Mouse (Mus musculus) kidney, adult 2 months (tissue): ENCODE results near the gene C87499. TPM values are rescaled to one million over a fixed set of nuclear protein-coding genes. Genes with fewer than 3 reads are reported as not detected.

Experiments used
- DNase-seq: peaks from one replicate; pipeline ENCODE4 v3.0.0; 2021
- H3K27ac ChIP-seq: fragments of 200-500 bp; 2 replicates; pipeline ENCODE4 v1.5.1; 2012; ENCODE audit warnings: low read depth, low read length, control low read depth, inconsistent platforms; ENCODE audit not compliant: insufficient read depth
- H3K27me3 ChIP-seq: fragments of 200-500 bp; replicated peaks from 2 replicates; pipeline ENCODE4 v1.6.1; 2012; ENCODE audit warnings: mild to moderate bottlenecking, moderate library complexity, low read length, inconsistent platforms; ENCODE audit not compliant: control insufficient read depth, insufficient read depth
- H3K36me3 ChIP-seq: fragments of 200-500 bp; 2 replicates; pipeline ENCODE4 v1.6.1; 2012; ENCODE audit warnings: mild to moderate bottlenecking, moderate library complexity, low read length, inconsistent platforms; ENCODE audit not compliant: control insufficient read depth, insufficient read depth
- H3K4me1 ChIP-seq: fragments of 200-500 bp; 2 replicates; pipeline ENCODE4 v1.6.1; 2011; ENCODE audit warnings: low read length; ENCODE audit not compliant: control insufficient read depth, insufficient read depth
- H3K4me3 ChIP-seq: fragments of 200-500 bp; 2 replicates; pipeline ENCODE4 v1.5.1; 2011; ENCODE audit warnings: mild to moderate bottlenecking, low read depth, low read length, control low read depth; ENCODE audit not compliant: insufficient read depth
- CTCF ChIP-seq: fragments of 200-500 bp; conservative IDR thresholded peaks from 2 replicates; pipeline ENCODE4 v1.5.1; 2011; ENCODE audit warnings: low read depth, mild to moderate bottlenecking, control low read depth, low read length, moderate library complexity, mixed read lengths; ENCODE audit not compliant: insufficient read depth, insufficient read length
- POLR2A ChIP-seq: fragments of 200-500 bp; IDR thresholded peaks from one replicate; pipeline ENCODE4 v1.6.1; 2011; ENCODE audit warnings: low read depth, low read length, control low read depth
- WGBS: fragments of 180-500 bp; shearing (Covaris S2); methylation state at CpG from one replicate; pipeline ENCODE4 v1.1.7; 2018; 5-methylcytosine and 5-hydroxymethylcytosine counted together
- polyA plus RNA-seq: library from polyadenylated mRNA; depleted of rRNA; stranded (reverse); fragments of >200 nt; gene quantifications from 2 replicates; pipeline ENCODE4 v1.2.3, GENCODE M21; 2012; rRNA removed

C87499 gene
- not detected in 2 replicates for polyA plus RNA-seq

DNA sequence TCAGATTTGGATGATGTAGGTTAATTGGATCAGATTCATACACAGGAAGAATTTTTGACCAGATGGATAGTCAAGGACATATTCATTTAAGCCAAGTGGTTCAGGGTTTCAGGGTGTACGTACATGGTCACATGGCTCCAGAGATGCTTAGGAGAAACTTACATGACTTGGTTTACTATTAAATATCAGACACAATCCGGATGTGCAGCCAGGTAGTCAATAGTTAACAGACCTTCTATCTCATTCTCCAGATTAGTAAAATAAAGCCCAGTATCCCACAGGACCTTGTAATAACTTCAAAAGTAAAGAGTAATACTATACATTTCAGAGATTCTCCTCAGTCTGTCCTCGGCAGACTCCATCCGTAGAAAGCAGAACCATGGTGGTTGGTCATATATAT, at the start of gene C87499:
Gene C87499 (minus strand): TSS at position 101 of the 400 bp plus-strand sequence.
- Histone ChIP-seq H3K4me3 (no peak within 1 kb of the TSS), H3K36me3 (no peaks in the 10 kb centered on the region), H3K27me3 (no peaks in the 10 kb centered on the region), H3K27ac (no peak within 1 kb of the TSS), H3K4me1 (no peaks in the 10 kb centered on the region)
- DNase-seq = no peak
- 80% methylated on average over 4 of the region's 4 CpGs for WGBS
- TF ChIP-seq CTCF = no peak
- no peak for TF ChIP-seq POLR2A

DNA sequence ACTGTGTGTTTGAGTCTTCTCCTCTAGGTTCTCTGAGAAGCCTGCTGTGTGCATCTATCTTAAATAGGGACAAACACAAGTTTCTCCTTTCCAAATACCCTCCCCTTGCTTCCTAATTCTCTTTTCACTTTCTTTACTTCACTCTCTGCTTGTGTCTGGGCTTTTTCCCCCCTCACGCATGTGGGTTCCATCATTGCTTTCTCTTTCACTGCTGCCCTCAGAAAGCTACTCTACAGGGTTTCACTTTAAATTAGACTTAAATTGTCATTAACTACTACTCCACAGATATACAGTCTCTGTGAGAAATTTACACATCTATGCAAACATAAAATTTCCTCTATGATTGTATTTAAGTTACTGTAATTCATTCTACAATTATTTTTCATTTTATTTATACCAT, 49.6 kb upstream of the C87499 start, which contains the start of gene Ifna2:
Gene Ifna2 (minus strand): TSS at position 101 of the 400 bp plus-strand sequence.
- no peaks in the 10 kb centered on the region for H3K4me1 ChIP-seq
- H3K27me3 ChIP-seq = no peaks in the 10 kb centered on the region
- DNase-seq = no peak
- H3K36me3 ChIP-seq = no peaks in the 10 kb centered on the region
- H3K27ac ChIP-seq = no peak within 1 kb of the TSS
- H3K4me3 ChIP-seq = no peak within 1 kb of the TSS
- 91% methylated on average over 1 of the region's 1 CpGs for WGBS
- TF ChIP-seq CTCF (no peak), POLR2A (no peak)

DNA sequence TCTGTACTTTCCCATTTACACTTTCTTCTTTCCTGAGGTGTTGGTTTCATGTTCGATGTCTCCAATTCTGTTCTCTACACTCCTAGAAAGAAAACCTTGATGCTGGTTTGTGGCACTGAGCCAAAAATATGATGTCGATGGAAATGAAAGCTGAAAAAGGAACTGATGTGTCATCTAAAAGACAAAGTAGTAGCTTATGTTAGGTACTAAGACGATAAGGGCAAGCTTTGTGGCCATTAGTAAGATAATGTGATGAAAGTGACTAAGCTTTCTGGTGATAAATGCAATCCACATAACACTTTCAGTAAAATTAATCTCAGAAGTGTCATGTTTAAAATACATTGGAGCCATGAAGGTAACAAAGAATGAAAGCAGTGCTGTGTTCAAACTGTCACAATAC, 47.1 kb upstream of the C87499 start:
- no peak for DNase-seq
- TF ChIP-seq CTCF (no peak), POLR2A (no peak)
- H3K36me3 ChIP-seq = no peaks in the 10 kb centered on the region
- 57% methylated on average over 3 of the region's 3 CpGs for WGBS
- no peaks in the 10 kb centered on the region for H3K4me1 ChIP-seq
- H3K27ac ChIP-seq = no peak overlapping the region
- no peaks in the 10 kb centered on the region for H3K27me3 ChIP-seq
- H3K4me3 ChIP-seq = no peak overlapping the region

DNA sequence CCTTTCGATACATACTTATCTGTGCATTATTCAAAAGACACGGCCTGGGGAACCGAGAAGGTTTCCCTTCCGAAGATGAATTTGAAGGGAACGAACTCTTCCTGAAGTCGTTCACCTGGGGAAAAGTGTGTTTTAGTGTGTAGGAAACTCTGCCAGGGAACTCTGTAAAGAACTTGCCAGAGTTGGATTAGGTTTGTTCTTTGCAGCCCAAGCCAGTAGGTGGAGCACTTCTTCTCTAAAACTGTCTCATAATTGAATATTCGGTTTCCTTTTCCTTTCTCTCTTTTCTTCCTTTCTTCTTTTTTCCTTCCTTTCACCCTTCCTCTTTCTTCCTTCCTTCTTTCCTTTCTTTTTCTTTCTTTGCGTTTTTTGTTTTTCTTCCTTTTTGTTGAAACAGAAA, 46.2 kb upstream of the C87499 start:
- DNase-seq = peak; percentile 25
- TF ChIP-seq CTCF = no peak
- TF ChIP-seq POLR2A = no peak

DNA sequence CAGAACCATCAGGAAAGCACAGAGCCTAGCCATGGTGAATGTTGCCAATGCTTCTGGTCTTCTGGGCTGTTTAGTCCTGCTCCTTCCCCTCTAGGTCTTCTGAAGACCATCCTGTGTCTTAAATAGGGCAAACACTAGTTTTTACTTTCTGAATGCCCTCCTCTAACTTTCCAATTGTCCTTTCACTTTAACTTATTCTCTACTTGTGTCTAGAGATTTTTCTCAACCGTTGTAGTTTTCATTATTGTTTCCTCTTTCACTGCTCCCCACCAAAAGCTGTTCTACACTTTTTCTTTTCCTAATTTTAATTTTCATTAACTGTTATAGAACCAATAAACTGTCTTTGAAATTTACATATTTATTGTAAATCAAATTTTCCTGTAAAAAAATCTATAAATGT, 42.6 kb upstream of the C87499 start, which contains the start of gene Ifna16:
Gene Ifna16 (minus strand): TSS at position 101 of the 400 bp plus-strand sequence.
- no peak for DNase-seq
- 78% methylated on average over 1 of the region's 1 CpGs for WGBS
- TF ChIP-seq CTCF = no peak

More for the DNA sequence above, 46.2 kb upstream of the C87499 start:
- Histone ChIP-seq H3K36me3 (no peaks in the 10 kb centered on the region), H3K27me3 (no peaks in the 10 kb centered on the region), H3K4me3 (no peak overlapping the region), H3K27ac (no peak overlapping the region), H3K4me1 (no peaks in the 10 kb centered on the region)
- 40% methylated on average over 8 of the region's 8 CpGs for WGBS

DNA sequence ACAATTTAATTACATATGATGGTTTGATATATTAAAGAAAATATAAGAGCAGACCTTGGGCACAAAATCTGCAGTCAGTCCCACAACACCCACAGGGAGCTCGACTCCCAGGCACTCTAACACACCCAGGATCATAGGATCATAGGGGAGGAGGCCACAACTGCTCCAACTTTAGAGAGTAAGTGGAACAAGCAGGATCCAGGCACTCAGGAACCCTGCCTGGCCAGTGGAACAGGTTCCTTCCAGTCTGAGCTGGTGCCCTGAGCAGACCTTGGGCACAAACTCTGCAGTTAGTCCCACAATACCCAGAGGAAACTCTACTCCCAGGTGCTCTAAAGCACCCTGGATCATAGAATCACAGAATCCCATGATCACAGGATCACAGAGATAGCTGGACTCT, 21.2 kb upstream of the C87499 start:
- H3K27me3 ChIP-seq = no peaks in the 10 kb centered on the region
- no peaks in the 10 kb centered on the region for H3K4me1 ChIP-seq
- no peaks in the 10 kb centered on the region for H3K36me3 ChIP-seq
- TF ChIP-seq CTCF (no peak), POLR2A (no peak)
- H3K27ac ChIP-seq = no peak overlapping the region
- peak; percentile 21 for DNase-seq
- WGBS = 30% methylated on average over 1 of the region's 1 CpGs
- H3K4me3 ChIP-seq = no peak overlapping the region

More for the DNA sequence above, 42.6 kb upstream of the C87499 start, which contains the start of gene Ifna16:
- Histone ChIP-seq H3K36me3 (no peaks in the 10 kb centered on the region), H3K4me1 (no peaks in the 10 kb centered on the region), H3K27ac (no peak within 1 kb of the TSS), H3K27me3 (no peaks in the 10 kb centered on the region), H3K4me3 (no peak within 1 kb of the TSS)

DNA sequence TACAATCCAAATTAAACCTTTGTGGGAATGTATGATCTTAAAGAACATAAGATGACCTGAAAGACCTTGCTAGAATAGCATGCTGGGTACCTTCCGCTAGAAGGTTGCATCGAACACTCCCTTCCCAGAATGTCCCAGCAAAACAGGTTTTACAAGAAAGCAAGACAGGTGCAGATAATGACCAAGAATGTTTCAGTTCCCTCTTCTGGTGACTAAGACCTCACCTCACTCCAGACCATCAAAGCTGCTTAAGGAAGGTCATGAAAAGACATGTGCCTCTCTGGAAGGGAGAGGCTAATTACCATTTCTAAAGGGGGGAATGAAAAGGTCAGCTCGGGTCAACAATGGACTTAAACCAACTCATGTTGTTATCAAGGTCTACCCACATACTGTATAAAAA, 19.4 kb upstream of the C87499 start:
- Histone ChIP-seq H3K4me3 (no peak overlapping the region), H3K36me3 (no peaks in the 10 kb centered on the region), H3K27me3 (no peaks in the 10 kb centered on the region), H3K4me1 (no peaks in the 10 kb centered on the region), H3K27ac (no peak overlapping the region)
- WGBS = 82% methylated on average over 3 of the region's 3 CpGs
- no peak for TF ChIP-seq CTCF
- TF ChIP-seq POLR2A = no peak
- no peak for DNase-seq
